Mouse (Mus musculus) c-Kit-negative CD71-positive TER-119-positive erythroid progenitor cells, embryonic 14.5 days (primary cell): ENCODE data around the gene Cryga.

ENCODE experiments used
- DNase-seq: peaks from one replicate; pipeline ENCODE4 v3.0.0-alpha.2; 2013; ENCODE audit warnings: low read depth, low spot score

Cryga gene

GRCm38 (mm10) chr1:65103273-65103672, at the start of gene Cryga:
Gene Cryga, minus strand, starts transcription at chr1:65103373.
- no peak for DNase-seq

GRCm38 (mm10) chr1:65147971-65148370, 44.8 kb upstream of the Cryga start:
- no peak for DNase-seq

DNA sequence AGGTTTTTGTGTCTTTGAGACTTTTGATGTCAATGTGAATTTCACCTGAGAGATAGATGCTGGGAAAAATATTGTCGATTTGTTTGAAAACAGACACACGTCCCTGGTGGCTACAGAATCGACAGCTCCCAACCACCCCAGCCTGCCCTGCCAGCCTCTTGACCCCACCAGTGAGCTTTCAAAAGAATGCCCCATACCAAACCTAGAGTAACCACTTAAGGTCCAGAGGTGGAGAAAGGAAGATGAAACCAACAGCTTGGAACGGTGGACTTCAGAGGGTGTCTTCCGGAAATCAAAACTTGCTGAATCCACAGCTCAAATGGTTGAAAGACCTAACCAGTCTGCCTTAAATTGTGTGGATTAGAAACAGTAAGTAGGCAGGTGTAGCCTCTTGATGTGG, 44.2 kb upstream of the Cryga start:
- DNase-seq = no peak

- no peak for DNase-seq
Observed at GRCm38 (mm10) chr1:65146601-65147000, 43.4 kb upstream of the Cryga start.

DNA sequence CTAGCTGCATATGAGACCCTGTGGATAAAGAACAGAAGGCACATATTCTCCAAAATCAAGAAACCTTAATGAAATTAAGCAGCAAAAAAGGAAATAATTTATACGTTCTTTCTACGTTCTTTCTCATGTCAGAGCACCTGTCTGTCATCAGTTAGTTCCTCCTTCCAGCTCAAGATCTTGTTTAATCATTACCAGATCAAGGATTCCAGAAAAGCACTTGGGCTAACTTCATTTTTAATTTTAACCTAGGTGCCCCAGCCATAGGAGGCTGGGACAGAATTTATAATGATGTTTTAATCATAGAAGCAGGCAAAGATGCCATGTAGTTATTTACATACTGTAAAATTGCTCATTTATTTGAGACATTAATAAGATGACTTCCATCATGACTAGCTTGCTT, 41.6 kb upstream of the Cryga start:
- DNase-seq = no peak

DNA sequence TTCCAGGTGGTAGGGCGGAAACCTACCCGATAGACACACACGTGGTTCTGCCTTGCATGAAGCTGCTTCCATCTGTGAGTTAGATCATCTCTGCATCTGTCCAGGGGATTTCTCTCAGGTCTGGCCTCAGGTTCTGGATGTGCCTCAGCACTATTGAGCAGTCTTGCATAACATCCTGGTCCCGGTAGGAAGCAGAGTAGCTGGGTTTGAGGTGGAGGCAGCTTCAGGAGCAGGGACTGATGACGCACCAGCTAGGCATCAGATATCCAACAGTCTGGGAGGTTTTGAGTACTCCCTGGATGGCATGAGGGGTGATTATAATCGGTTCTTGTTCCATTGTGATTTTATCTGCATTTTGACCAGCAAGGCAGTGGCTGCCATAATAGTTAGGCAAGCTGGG, 34.4 kb upstream of the Cryga start:
- no peak for DNase-seq

DNA sequence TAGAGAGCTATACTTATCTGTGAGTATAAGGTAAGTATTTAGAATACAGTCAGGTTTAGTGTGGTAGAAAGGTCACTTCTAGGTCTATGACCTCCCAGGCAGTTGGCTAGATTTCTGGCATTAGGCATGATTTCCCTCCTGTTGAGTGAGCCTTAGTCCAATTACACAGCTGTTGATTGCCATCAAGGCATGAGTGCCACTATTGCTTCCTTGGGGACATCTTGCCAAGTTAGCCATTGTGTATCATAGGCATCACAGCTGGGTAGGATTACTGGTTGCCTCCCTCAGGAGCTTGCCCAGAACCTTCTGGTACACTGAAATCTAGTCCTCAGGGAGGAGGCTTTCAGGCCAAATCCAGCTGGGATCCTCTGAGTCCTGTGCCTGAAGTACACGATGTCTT, 29.7 kb upstream of the Cryga start:
- no peak for DNase-seq

DNA sequence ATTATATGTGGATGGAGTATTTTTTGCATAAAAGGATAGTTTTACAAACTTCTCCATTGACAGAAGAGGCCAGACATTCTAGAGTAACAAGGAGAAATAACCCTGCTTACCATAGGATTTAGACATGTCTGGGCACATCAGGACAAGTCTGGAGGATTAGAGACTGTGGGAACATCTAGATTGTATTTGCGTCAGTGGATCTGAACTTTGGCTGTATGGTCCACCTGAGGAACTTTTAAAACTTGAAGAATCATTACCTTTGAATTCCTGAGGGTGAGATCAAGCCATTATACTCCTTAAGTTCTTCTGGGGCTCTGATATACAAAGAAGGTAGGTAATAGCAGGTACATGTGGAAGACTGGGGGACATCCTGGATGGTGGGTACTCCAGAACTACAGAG, 28.5 kb upstream of the Cryga start:
- DNase-seq = no peak

DNA sequence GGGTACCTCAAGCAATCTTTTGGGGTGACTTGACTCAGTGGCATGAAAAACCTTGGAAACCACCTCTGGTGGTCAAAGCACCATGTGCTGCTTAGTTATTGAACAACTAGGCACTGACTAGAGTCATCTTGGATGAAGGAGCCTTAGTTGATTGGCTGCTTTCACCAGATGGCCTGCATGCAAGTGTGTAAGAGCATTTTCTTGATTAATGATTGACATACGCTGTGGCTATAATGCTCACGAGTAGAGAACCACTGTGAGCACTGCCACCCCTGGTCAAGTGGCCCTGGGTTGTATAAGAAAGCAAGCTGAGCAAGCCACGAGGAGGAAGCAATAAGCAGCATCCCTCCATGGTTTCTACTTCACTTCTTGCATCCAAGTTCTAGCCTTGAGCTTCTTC, 27.1 kb upstream of the Cryga start:
- no peak for DNase-seq

DNA sequence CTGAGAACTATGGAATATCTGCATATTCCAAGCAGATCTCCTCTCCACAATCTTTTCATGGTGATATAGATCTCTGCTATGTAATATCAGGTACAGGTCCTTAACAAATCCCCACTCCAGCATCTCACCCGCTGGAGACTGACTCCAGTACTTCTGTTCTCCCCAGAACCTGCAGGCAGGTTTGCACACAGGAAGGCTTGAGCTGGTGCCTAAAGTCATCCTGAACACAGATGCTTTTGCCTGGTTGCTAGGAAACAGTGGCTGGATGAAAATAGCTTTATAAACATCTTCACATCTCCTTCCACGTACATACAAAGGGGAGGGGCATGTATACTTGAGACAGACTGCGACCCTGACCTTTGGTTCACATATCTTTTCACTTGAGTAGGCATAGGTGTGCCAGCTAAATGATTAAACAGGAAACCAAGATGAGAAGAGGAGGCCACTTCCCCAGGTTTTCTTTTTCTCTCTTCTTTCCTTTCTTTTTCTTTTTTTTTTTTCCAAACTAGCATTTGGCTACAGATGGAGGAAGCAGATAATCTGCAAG, 26.5 kb upstream of the Cryga start:
- DNase-seq = no peak

DNA sequence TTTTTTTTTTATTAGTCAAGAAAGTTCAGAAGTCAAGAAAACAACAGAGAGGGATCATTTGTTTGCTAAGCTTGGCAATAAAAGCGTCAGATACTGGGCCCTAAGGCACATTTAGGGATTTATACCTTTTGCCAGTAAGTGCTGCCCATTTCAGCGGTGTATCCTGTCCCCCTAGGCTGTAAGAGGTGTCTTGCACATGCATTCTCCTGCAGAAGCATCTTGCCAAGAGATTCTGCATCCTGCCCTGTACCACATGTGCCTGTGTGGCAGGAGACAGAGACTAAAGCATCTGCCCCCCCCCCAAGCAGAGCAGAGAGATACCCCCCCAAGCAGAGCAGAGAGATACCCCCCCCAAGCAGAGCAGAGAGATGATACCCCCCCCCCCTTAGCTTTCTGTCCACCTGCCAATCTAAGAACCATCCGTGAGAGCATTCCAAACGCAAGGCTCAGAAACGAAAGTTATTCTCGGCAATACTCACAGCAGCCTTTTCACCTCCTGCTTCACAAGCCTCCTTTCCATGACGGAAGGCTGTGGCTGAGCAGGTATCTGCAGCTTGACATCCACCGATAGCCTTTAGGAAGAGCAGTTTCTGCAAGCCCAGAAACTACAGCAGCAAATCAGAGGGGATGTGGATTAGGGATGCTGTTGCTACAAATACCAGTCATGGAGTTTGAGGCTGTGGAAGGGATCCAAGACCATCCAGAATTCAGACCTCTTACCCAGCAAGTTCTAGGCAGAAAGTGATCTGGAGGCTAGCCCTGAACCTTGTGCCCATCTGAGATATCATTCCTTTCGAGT, 19.6 kb upstream of the Cryga start, which contains the start of gene D630023F18Rik:
Gene D630023F18Rik, minus strand, starts transcription at position 641 of the 799 bp plus-strand sequence.
- DNase-seq = no peak

- DNase-seq = no peak
Observed at GRCm38 (mm10) chr1:65119438-65119837, 16.3 kb upstream of the Cryga start, which contains the start of gene Gm28845. Gene Gm28845, minus strand, starts transcription at chr1:65119558.

DNA sequence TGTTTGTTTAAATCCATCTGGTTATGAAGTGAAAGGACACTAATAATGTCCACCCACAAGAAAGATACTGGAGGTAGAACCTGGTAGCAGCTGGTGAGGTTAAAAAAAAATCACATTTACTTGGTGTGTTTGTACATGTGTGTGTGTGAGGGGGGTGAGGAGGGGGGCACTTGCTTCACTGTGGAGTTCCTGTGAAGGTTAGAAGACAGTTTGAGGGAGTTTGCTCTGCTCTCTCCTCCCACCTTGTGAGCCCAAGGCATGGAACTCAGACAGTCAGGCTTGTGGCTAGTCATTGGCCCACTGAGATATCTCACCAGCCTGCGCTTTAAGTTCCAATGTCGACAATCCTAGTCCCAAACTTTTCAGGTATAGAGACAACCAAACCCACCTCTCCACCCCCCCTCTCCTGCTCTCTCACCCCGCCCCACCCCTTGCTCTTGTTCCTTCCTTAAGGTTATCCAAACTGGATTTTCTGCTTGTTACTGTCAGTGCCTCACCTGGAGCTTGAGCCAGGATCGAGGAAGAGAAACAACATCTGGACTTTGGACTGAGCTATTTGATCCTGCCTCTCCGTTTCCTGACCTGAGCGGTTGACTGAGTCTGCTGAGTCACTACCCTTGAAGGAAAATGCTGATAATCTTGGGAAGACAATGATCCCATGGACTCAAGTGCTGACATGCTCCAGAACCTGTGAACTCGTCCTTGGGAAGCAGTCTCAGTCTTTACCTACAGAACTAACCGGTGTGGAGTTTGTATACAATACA, 15.2 kb upstream of the Cryga start:
- DNase-seq = no peak

DNA sequence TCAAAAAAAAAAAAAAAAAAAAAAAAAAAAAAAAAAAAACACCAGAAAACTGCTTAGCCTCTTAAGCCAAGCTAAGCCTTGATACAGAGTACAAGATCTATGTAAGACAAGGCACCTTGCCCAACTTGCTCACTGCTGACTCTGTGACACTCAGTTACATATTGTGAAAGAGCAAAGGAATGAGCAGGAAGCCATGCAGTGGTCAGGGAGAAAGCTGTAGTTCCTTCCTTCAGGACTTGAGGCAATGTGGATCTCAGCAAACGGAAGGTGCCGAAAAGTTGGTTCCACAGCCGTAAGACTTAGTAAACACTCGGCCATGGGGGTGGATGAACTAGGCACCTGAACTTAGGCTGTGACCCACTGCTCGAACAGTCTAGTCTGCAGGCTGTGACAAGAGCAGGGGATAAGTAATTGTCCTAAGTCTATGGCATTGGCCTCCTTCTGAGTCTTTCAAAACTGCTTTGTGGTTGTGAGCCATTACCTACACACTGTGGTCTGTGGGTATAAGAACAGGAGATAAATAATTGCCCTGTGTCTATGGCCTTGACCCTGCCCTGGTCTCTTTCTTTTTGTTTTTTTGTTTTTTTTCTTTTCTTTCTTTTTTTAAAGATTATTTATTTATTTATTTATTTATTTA, 10.5 kb upstream of the Cryga start:
- DNase-seq = no peak

- no peak for DNase-seq
Observed at GRCm38 (mm10) chr1:65112807-65113196, 9.6 kb upstream of the Cryga start.

DNA sequence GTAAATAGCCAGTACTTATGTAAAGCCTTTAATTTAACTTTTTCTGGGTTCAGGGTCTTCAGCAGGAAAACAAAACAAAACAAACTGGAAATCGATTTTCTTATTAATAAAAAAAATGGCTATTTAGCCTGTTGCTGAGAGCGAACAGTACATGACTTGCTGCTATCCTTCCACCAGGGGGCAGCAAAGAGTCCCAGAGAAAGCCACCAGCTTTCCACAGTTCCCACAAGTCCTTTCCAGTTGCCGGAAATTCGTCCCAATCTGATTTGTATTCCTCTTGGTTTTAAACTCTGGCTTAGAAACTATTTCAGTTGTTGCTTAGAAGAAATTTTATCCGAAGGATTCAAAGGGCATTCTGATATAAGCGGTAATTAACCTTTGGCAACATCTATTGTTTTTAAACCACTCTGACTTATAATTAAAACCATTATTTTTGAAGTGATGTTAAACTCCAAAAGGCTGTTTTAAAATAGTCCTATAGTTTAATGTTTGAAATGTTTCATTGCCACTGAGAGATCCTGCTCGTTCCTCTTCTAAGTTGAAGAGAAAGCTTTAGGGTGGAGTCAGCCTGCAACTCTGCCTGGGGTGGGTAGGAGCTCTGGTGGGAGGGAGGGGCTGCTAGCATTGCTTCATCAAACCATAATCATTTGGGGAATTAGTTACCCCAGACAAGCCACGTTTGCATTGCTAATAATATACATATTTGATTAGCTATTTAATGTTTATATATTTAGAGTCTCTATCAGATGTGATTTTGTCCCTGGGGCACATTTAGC, 9.0 kb upstream of the Cryga start:
- peak; percentile 54 for DNase-seq

- no peak for DNase-seq
Observed at GRCm38 (mm10) chr1:65109756-65110435, 6.7 kb upstream of the Cryga start.

GRCm38 (mm10) chr1:65109196-65109595, 6.0 kb upstream of the Cryga start:
- no peak for DNase-seq

- DNase-seq = no peak
Observed at GRCm38 (mm10) chr1:65107654-65108279, 4.6 kb upstream of the Cryga start.

DNA sequence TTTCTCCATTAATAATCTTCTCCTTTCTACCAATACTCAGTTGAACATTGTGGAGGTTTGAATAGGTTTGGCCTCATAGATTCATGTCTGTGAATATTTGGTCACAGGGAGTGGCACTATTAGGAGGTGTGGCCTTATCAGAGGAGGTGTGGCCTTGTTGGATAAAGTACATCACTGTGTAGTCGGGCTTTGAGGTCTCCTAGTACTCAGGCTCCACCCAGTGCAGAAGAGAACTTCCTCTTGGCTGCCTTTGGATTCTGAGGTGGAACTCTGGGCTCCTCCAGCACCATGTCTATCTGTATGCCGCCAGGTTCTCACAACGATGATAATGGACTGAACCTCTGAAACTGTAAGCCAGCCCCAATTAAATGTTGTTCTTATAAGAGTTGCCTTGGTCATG, 6.2 kb downstream of the Cryga start:
- DNase-seq = no peak
